Mouse (Mus musculus) C2C12 (cell line): ENCODE data around the gene 1700122O11Rik.

Experiments
- CEBPB ChIP-seq: IDR thresholded peaks from one replicate; pipeline ENCODE4 v1.6.1; 2011; ENCODE audit warnings: low read depth, mild to moderate bottlenecking, control low read depth, moderate library complexity
- CTCF ChIP-seq: IDR thresholded peaks from one replicate; pipeline ENCODE4 v1.5.1; 2011; ENCODE audit not compliant: control insufficient read depth, insufficient read depth, insufficient read length
- FOSL1 ChIP-seq: IDR thresholded peaks from one replicate; pipeline ENCODE4 v1.8.0; 2011; ENCODE audit warnings: mild to moderate bottlenecking, low read length; ENCODE audit not compliant: poor library complexity, insufficient read depth, severe bottlenecking
- MAX ChIP-seq: IDR thresholded peaks from one replicate; pipeline ENCODE4 v1.6.1; 2011; ENCODE audit warnings: mild to moderate bottlenecking, control low read depth
- MYOD1 ChIP-seq: IDR thresholded peaks from one replicate; pipeline ENCODE4 v1.6.1; 2011; ENCODE audit warnings: low read depth; ENCODE audit not compliant: control insufficient read depth, insufficient read length
- USF1 ChIP-seq: IDR thresholded peaks from one replicate; pipeline ENCODE4 v1.6.1; 2011; ENCODE audit warnings: low read depth, mild to moderate bottlenecking, control low read depth, moderate library complexity

GRCm38 (mm10) chr17:47988074-47988473 is 50.0 kb downstream of the 1700122O11Rik start:
- TF ChIP-seq CTCF (no peak), MYOD1 (no peak), USF1 (no peak), CEBPB (no peak), MAX (no peak), FOSL1 (no peak)
